Mouse (Mus musculus) myocyte (in vitro differentiated cells): ENCODE results near the gene Ryr1. TPM values are rescaled to one million over a fixed set of nuclear protein-coding genes. Genes with fewer than 3 reads are reported as not detected.

Source experiments
- H3K27me3 ChIP-seq: one replicate; pipeline ENCODE4 v1.6.1; 2011; ENCODE audit not compliant: control insufficient read depth, insufficient read depth, insufficient read length
- H3K36me3 ChIP-seq: one replicate; pipeline ENCODE4 v1.6.1; 2011; ENCODE audit not compliant: control insufficient read depth, insufficient read depth
- H3K4me2 ChIP-seq: one replicate; pipeline ENCODE4 v1.6.1; 2011; ENCODE audit warnings: low read depth, control low read depth
- H3K4me3 ChIP-seq: one replicate; pipeline ENCODE4 v1.5.1; 2011; ENCODE audit warnings: mild to moderate bottlenecking, control low read depth, moderate library complexity
- H3K79me2 ChIP-seq: one replicate; pipeline ENCODE4 v1.6.1; 2011; ENCODE audit not compliant: control insufficient read depth, insufficient read depth
- H3ac ChIP-seq: one replicate; pipeline ENCODE4 v1.6.1; 2011; ENCODE audit not compliant: control insufficient read depth, insufficient read length
- CEBPB ChIP-seq: IDR thresholded peaks from 2 replicates; pipeline ENCODE4 v1.6.1; 2011; ENCODE audit warnings: mild to moderate bottlenecking, moderate library complexity; ENCODE audit not compliant: poor library complexity, insufficient read depth, severe bottlenecking
- E2F4 ChIP-seq: IDR thresholded peaks from one replicate; pipeline ENCODE4 v1.6.1; 2011; ENCODE audit warnings: mild to moderate bottlenecking, control low read depth, moderate library complexity; ENCODE audit not compliant: insufficient read depth
- MAX ChIP-seq: IDR thresholded peaks from one replicate; pipeline ENCODE4 v1.6.1; 2011; ENCODE audit warnings: low read depth, mild to moderate bottlenecking, control low read depth
- MYOD1 ChIP-seq, 3 experiments: IDR thresholded peaks; one replicate each; pipeline ENCODE4 v1.6.1; 2011; ENCODE audit warnings: control low read depth in 2 of 3, low read depth in 2 of 3, mild to moderate bottlenecking in 2 of 3, moderate library complexity in 1 of 3; ENCODE audit not compliant: insufficient read length in 2 of 3, control insufficient read depth in 1 of 3
- MYOG ChIP-seq, 3 experiments: IDR thresholded peaks; one replicate each; pipeline ENCODE4 v1.6.1; 2011; ENCODE audit warnings: control low read depth in 2 of 3, low read depth in 2 of 3, mild to moderate bottlenecking in 2 of 3; ENCODE audit not compliant: insufficient read length in 2 of 3, control insufficient read depth in 1 of 3, insufficient read depth in 1 of 3
- POLR2A ChIP-seq: IDR thresholded peaks from one replicate; pipeline ENCODE4 v1.6.1; 2011; ENCODE audit warnings: low read depth, mild to moderate bottlenecking, control low read depth, moderate library complexity; ENCODE audit not compliant: insufficient read length
- POLR2AphosphoS2 ChIP-seq: IDR thresholded peaks from one replicate; pipeline ENCODE4 v1.6.1; 2011; ENCODE audit warnings: low read depth, control low read depth; ENCODE audit not compliant: insufficient read length
- REST ChIP-seq: IDR thresholded peaks from one replicate; pipeline ENCODE4 v1.6.1; 2011; ENCODE audit warnings: mild to moderate bottlenecking, control low read depth, moderate library complexity; ENCODE audit not compliant: insufficient read depth, insufficient read length
- SRF ChIP-seq: IDR thresholded peaks from one replicate; pipeline ENCODE4 v1.6.1; 2011; ENCODE audit warnings: low read depth; ENCODE audit not compliant: control insufficient read depth, insufficient read length
- TCF12 ChIP-seq: IDR thresholded peaks from one replicate; pipeline ENCODE4 v1.6.1; 2011; ENCODE audit warnings: mild to moderate bottlenecking, control low read depth; ENCODE audit not compliant: poor library complexity, insufficient read depth, severe bottlenecking
- TCF3 ChIP-seq: IDR thresholded peaks from one replicate; pipeline ENCODE4 v1.6.1; 2011; ENCODE audit warnings: low read depth, control low read depth; ENCODE audit not compliant: insufficient read length
- USF1 ChIP-seq: IDR thresholded peaks from one replicate; pipeline ENCODE4 v1.6.1; 2011; ENCODE audit warnings: low read depth, mild to moderate bottlenecking, control low read depth, moderate library complexity
- polyA plus RNA-seq: library from polyadenylated mRNA; unstranded; fragments of >200 nt; fragmentation: generic; extraction: Trizol; gene quantifications from one replicate; pipeline ENCODE4 v1.2.1, GENCODE M21; 2012; ENCODE audit warnings: missing spikeins

Gene Ryr1
- polyA plus RNA-seq, 1 experiment: 73.1 TPM

DNA sequence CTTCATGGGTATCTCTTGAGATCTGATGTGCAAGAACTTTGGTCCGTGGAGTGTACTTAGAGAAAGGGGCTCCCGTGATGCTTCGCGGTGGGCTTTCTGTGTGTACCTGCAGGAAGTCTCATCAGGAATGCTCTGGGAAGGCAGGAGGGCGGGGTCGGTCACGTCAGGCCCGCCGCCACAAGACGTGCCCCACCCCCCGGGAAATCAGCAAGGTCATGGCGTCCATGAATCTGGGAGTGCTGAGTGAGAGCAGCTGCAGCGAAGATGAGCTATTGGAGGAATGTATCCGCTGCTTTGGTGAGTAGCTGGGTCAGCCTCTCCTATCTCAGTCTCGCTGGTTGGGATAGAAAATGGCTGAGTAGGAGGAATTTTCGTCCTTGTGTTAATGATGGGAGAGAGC lies 12.4 kb upstream of the Ryr1 start:
- TF ChIP-seq CEBPB (no peak), MYOG (IDR thresholded peaks at IDR 0.05; ENCODE audit: control insufficient read depth in 1 of 3, insufficient read depth in 1 of 3, insufficient read length in 2 of 3, low read depth in 2 of 3) (no peak), E2F4 (no peak), POLR2AphosphoS2 (no peak), MAX (no peak), SRF (no peak), TCF12 (no peak), TCF3 (no peak), REST (no peak), USF1 (no peak)
- no peaks in the 10 kb centered on the region for H3K79me2 ChIP-seq
- no peak overlapping the region for H3K4me2 ChIP-seq
- no peak overlapping the region for H3K4me3 ChIP-seq
- H3K36me3 ChIP-seq: no peaks in the 10 kb centered on the region
- no peak overlapping the region for H3ac ChIP-seq
- H3K27me3 ChIP-seq: no peaks in the 10 kb centered on the region

DNA sequence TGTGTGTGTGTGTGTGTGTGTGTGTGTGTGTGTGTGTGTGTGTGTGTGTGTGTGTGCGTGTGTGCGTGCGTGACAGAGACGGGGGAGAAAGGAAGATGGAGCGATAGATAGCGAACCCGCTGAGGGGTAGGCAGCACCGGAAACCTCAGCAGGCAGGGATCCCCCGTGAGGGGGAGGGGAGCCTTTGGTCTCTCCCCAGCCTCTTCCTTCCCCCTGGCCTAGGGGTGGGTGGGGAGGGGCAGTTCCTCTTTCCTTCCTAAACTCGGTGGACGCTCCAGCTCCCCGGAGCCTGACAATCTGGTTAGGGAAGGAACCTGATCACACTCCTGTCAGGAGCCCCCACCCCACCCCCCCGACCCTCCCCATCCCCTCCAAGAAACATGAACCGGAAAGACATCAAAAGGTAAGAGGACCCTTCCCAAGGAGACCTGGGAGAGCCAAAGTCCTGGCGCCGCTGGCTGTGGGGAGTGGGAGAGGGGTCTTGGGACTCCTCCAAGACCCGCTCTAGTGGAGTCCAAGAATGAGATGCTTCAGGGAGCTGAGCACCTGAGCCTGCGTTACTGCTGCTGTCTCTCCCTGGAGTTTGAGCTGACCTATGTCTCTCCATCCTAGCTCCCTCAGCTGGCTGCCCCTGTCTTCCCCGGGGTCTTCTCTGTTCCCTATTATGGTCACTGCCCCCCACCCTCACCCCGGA lies 9.9 kb upstream of the Ryr1 start, which contains the start of gene Rasgrp4:
Rasgrp4 (plus strand) TSS at position 159 of the 694 bp plus-strand sequence.
- Histone ChIP-seq H3K79me2 (no peaks in the 10 kb centered on the region), H3K4me2 (no peak within 1 kb of the TSS), H3K4me3 (no peak within 1 kb of the TSS), H3ac (no peak within 1 kb of the TSS), H3K27me3 (no peaks in the 10 kb centered on the region), H3K36me3 (no peaks in the 10 kb centered on the region)
- TF ChIP-seq USF1 (no peak), TCF3 (no peak), E2F4 (no peak), MAX (no peak)

DNA sequence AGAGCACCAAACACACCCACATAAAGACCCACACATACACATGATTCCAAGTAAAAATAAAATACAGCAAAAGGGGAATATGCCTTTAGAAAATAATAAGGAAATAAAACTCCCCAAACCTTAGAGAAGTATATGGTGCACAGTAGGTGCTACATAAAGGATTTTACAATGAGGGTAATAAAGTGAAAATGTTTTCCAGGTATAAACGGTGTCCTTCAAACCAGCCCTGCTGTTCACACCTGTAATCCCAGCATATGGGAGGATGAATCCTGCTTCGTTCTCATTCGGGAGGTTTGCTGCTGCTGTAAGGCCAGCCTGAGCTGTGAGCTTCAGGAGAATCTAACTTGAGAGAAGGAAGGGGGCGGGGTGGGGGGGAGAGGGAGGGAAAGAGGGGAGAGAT lies 9.3 kb upstream of the Ryr1 start:
- H3K4me2 ChIP-seq: no peak overlapping the region
- H3K36me3 ChIP-seq: no peaks in the 10 kb centered on the region
- no peak overlapping the region for H3ac ChIP-seq
- TF ChIP-seq REST: no peak
- TF ChIP-seq MYOD1 (IDR thresholded peaks at IDR 0.05; ENCODE audit: control insufficient read depth in 1 of 3, insufficient read length in 2 of 3, low read depth in 2 of 3): no peak
- TF ChIP-seq USF1: no peak
- TF ChIP-seq MAX: no peak
- no peak for TF ChIP-seq SRF
- TF ChIP-seq TCF3: no peak
- TF ChIP-seq POLR2A: no peak
- TF ChIP-seq POLR2AphosphoS2: no peak
- no peak for TF ChIP-seq MYOG (IDR thresholded peaks at IDR 0.05; ENCODE audit: control insufficient read depth in 1 of 3, insufficient read depth in 1 of 3, insufficient read length in 2 of 3, low read depth in 2 of 3)
- TF ChIP-seq TCF12: no peak
- TF ChIP-seq E2F4: no peak
- TF ChIP-seq CEBPB: no peak
- no peaks in the 10 kb centered on the region for H3K27me3 ChIP-seq
- no peak overlapping the region for H3K4me3 ChIP-seq
- no peaks in the 10 kb centered on the region for H3K79me2 ChIP-seq

DNA sequence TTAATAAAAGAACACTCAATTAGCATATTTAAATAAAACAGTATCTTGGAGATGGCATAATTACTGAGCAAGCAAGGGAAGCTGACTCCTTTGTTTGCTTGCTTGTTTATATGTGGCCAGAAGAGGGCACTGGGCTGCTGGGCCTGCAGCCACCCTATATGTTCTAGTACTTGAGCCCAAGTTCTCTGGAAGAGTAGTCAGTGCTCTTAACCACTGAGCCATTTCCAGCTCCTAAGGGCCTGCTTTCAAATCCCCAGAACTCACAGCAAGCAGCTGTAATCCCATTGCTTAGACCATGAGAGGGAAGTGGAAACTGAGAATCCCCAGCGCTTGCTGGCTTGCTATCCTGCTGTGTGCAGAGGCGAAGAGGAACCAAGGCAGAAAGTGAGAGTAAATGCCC lies 3.7 kb upstream of the Ryr1 start:
- TF ChIP-seq REST (no peak), E2F4 (no peak), POLR2A (no peak), CEBPB (no peak), MYOG (IDR thresholded peaks at IDR 0.05; ENCODE audit: control insufficient read depth in 1 of 3, insufficient read depth in 1 of 3, insufficient read length in 2 of 3, low read depth in 2 of 3) (no peak), TCF3 (no peak), POLR2AphosphoS2 (no peak), SRF (no peak), MYOD1 (IDR thresholded peaks at IDR 0.05; ENCODE audit: control insufficient read depth in 1 of 3, insufficient read length in 2 of 3, low read depth in 2 of 3) (no peak), USF1 (no peak), MAX (no peak), TCF12 (no peak)
- no peaks in the 10 kb centered on the region for H3K27me3 ChIP-seq

DNA sequence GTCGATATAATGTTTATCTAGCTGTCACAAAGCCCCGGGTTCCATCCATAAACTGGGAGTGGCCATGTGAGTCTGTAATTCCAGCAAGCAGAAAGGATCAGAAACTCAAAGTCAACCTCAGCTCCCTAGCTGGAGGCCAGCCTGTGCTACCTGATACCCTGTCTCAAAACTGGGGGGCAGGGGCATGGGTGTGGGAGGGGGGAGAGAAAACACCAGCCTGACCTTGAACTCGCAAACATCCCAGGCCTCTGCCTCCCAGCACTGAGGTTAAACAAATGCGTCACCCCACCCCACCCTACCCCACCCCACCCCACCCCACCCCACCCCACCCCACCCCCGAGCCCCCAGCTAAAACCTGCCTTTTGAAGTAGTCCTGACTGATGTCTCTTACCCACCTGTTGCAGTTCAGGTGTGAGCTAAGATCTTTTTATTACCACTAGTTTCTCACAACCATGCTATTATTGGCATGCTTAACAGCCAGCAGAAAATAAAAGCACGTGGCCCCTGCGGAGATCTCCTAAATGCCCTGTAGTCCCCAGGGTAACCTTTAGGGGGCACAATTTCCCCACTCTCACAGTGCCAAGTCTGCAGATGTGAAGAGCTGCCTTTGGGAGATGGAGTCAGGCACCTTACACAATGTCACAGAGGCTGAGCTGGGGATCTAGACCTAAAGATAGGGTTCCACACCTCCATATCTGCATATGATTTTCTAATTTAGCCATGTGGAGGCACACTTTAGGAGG lies 1.4 kb upstream of the Ryr1 start:
- Histone ChIP-seq H3ac (no peak overlapping the region), H3K27me3 (no peaks in the 10 kb centered on the region), H3K79me2 (peaks cover 15% of the 10 kb centered on the region), H3K4me3 (no peak overlapping the region), H3K36me3 (no peaks in the 10 kb centered on the region), H3K4me2 (no peak overlapping the region)
- TF ChIP-seq USF1 (peak; percentile 57), TCF3 (no peak)

More for the DNA sequence above, 3.7 kb upstream of the Ryr1 start:
- Histone ChIP-seq H3K4me3 (no peak overlapping the region), H3K79me2 (no peaks in the 10 kb centered on the region), H3K36me3 (no peaks in the 10 kb centered on the region), H3ac (no peak overlapping the region), H3K4me2 (no peak overlapping the region)
